Mouse (Mus musculus) hindbrain, embryonic 15.5 days (tissue): ENCODE data around the gene Gm43552. TPM values are rescaled to one million over a fixed set of nuclear protein-coding genes. Genes with fewer than 3 reads are reported as not detected.

ENCODE experiments used
- ATAC-seq: fragments of 200-750 bp; cut with Nextera tagmentation; 2 replicates; pipeline ENCODE4 v1.8.0; 2017; ENCODE audit warnings: low read depth, moderate number of reproducible peaks, moderate TSS enrichment; ENCODE audit not compliant: low FRiP score
- H3K27ac ChIP-seq: fragments of 300-500 bp; sonication (generic); replicated peaks from 2 replicates; pipeline ENCODE4 v1.5.1; 2015; ENCODE audit warnings: mild to moderate bottlenecking, inconsistent platforms
- H3K27me3 ChIP-seq: fragments of 300-500 bp; sonication (generic); 2 replicates; pipeline ENCODE4 v1.6.1; 2015; ENCODE audit warnings: control low read depth, inconsistent platforms
- H3K36me3 ChIP-seq: fragments of 300-500 bp; sonication (generic); 2 replicates; pipeline ENCODE4 v1.6.1; 2015; ENCODE audit warnings: control low read depth, inconsistent platforms
- H3K4me1 ChIP-seq: fragments of 300-500 bp; sonication (generic); replicated peaks from 2 replicates; pipeline ENCODE4 v1.6.1; 2015; ENCODE audit warnings: control low read depth, inconsistent platforms
- H3K4me2 ChIP-seq: fragments of 300-500 bp; sonication (generic); 2 replicates; pipeline ENCODE4 v1.6.1; 2015; ENCODE audit warnings: moderate library complexity, mild to moderate bottlenecking, inconsistent platforms
- H3K4me3 ChIP-seq: fragments of 300-500 bp; sonication (generic); 2 replicates; pipeline ENCODE4 v1.5.1; 2015; ENCODE audit warnings: mild to moderate bottlenecking, inconsistent platforms
- H3K9ac ChIP-seq: fragments of 300-500 bp; sonication (generic); 2 replicates; pipeline ENCODE4 v1.6.1; 2015; ENCODE audit warnings: inconsistent platforms
- H3K9me3 ChIP-seq: fragments of 300-500 bp; sonication (generic); 2 replicates; pipeline ENCODE4 v1.6.1; 2016; ENCODE audit warnings: control low read depth, inconsistent platforms
- WGBS: fragments of 180-500 bp; shearing (Covaris S2); methylation state at CpG from one replicate; pipeline ENCODE4 v1.1.7; 2015; 5-methylcytosine and 5-hydroxymethylcytosine counted together
- polyA plus RNA-seq: library from polyadenylated mRNA; unstranded; fragments of >200 nt; fragmentation: Nextera tagmentation; extraction: Ambion mirVana; gene quantifications from 2 replicates; pipeline ENCODE4 v1.2.1, GENCODE M21; 2015

Gm43552 gene
- polyA plus RNA-seq, 1 experiment from 2014 or later = not detected

DNA sequence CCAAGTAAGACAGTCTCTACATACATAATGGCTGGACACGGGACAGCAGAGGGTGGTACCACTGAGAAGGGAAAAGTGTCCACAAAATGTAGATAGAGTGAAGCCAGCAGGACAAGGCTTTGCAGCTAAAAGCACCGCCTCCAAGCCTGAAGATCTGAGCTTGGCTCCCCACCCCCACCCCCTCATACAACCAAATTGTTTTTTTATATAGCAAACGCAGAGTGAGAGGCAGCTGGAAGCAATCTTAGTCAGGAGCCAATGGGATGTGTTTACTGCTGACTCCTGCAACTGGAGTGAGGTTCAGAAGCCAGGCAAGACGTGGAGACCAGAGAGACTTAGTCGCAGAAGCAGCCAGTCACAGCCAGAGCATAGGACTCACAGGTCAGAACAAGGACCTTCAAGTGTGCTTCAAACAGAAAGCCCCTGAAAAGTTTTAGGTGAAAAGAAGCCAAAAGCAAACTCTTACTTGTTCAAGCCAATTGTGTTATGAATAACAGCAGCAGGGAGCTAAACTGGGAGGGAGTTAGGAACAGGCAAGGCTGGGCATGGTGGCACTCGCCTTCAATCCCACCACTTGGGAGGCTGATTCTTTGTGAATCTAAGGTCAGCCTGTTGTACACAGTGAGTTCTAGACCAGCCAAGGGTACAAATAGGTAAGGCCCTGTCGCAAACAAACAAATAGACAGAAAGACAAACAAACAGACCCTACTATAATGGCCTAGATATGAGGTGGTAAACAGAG, 35.4 kb downstream of the Gm43552 start:
- peaks cover 14% of the 10 kb centered on the region for H3K36me3 ChIP-seq
- H3K4me1 ChIP-seq = no peaks in the 10 kb centered on the region
- no peak overlapping the region for H3K27ac ChIP-seq
- 78% methylated on average over 7 of the region's 7 CpGs for WGBS
- no peak overlapping the region for H3K4me2 ChIP-seq
- no peak overlapping the region for H3K4me3 ChIP-seq
- ATAC-seq = no peak
- no peaks in the 10 kb centered on the region for H3K27me3 ChIP-seq
- H3K9me3 ChIP-seq = no peaks in the 10 kb centered on the region
- H3K9ac ChIP-seq = no peak overlapping the region

DNA sequence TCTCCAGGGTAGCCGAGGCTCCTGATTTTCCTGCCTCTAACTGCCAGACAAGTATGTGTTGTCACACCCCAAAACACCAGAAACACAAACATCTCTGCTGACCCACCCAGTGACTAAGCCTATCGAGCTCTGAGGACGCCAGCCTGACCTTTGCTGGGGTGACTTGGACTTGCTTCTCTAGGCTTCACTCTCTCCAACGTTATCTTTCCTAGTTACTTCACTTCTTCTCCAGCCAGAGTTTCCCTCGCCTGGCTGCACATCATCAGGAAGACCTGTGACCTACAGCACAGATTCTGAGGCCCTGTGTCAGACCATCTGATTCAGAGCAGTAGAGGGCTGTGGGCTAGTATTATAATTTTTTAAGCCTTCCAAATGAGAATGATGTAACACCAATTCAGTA, 37.9 kb downstream of the Gm43552 start:
- no peaks in the 10 kb centered on the region for H3K4me1 ChIP-seq
- H3K27me3 ChIP-seq = no peaks in the 10 kb centered on the region
- no peaks in the 10 kb centered on the region for H3K9me3 ChIP-seq
- H3K4me3 ChIP-seq = no peak overlapping the region
- peaks cover 31% of the 10 kb centered on the region for H3K36me3 ChIP-seq
- H3K27ac ChIP-seq = no peak overlapping the region
- no peak for ATAC-seq
- H3K9ac ChIP-seq = no peak overlapping the region
- 74% methylated on average over 5 of the region's 5 CpGs for WGBS
- no peak overlapping the region for H3K4me2 ChIP-seq

DNA sequence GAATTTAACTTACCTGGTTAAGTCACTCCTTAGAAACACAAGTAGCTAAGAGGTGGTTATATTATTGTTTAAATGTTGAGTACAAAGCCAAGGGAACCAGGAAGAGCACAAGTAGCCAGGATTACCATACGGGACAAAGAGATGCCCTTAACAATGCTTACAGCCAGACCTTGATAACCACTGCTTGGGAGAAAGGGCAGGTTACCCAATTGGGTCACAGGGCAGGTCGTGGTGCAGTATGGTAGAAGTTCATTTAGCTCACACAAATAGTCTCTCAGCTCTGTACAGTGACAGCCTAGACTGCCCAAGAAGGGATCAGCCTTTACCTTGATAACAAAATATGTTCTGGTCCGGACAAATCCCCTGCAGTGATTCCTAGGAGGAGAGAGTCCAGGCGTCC, 43.7 kb downstream of the Gm43552 start:
- Histone ChIP-seq H3K9me3 (no peaks in the 10 kb centered on the region), H3K4me3 (no peak overlapping the region), H3K4me2 (no peak overlapping the region), H3K4me1 (no peaks in the 10 kb centered on the region), H3K9ac (no peak overlapping the region), H3K27ac (no peak overlapping the region), H3K36me3 (peaks cover 37% of the 10 kb centered on the region), H3K27me3 (no peaks in the 10 kb centered on the region)
- no peak for ATAC-seq
- 78% methylated on average over 4 of the region's 4 CpGs for WGBS

DNA sequence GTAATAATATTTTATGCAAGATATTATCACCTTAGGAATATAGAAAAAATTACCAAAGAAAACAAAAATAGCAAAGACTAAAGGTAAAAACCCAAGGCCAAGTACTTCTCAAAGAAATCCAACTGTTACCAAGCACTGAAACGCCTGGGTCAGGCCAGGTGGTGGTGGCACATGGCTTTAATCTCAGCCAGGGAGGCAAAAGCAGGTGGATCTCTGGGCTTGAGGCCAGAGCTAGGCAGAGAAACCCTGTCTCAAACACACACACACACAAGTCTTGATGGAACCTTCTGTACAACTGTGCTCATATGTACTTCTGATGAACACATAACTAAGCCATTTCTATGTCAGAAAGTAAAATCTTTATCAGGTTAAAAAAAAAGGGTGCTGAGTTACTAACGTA, 44.8 kb downstream of the Gm43552 start:
- H3K4me2 ChIP-seq = no peak overlapping the region
- no peaks in the 10 kb centered on the region for H3K27me3 ChIP-seq
- no peak overlapping the region for H3K9ac ChIP-seq
- no peak overlapping the region for H3K27ac ChIP-seq
- no peaks in the 10 kb centered on the region for H3K9me3 ChIP-seq
- WGBS = 78% methylated on average over 2 of the region's 2 CpGs
- H3K4me1 ChIP-seq = no peaks in the 10 kb centered on the region
- no peak overlapping the region for H3K4me3 ChIP-seq
- peaks cover 30% of the 10 kb centered on the region for H3K36me3 ChIP-seq
- ATAC-seq = no peak

DNA sequence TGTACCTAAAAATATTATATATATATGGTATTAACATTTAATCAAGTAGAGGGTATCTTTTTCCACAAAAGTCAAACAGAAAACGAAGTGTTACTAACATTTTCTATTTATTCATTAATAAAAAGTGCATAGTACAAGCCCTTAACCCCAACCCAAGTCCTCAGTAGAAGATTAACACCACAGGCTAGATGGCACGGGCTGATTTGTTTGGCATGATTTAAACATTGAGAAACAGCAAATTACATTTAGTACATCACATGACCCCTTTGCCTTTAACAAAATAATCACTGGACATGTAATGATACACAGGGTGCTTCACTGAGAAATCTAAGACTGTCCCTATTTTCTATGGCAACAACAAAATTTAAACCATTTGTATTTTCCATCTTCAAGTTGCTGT, 45.9 kb downstream of the Gm43552 start:
- H3K36me3 ChIP-seq = peaks cover 26% of the 10 kb centered on the region
- no peaks in the 10 kb centered on the region for H3K4me1 ChIP-seq
- H3K27me3 ChIP-seq = no peaks in the 10 kb centered on the region
- no peak overlapping the region for H3K4me3 ChIP-seq
- no peaks in the 10 kb centered on the region for H3K9me3 ChIP-seq
- no peak overlapping the region for H3K27ac ChIP-seq
- no peak for ATAC-seq
- 86% methylated on average over 2 of the region's 2 CpGs for WGBS
- H3K4me2 ChIP-seq = no peak overlapping the region
- H3K9ac ChIP-seq = no peak overlapping the region

DNA sequence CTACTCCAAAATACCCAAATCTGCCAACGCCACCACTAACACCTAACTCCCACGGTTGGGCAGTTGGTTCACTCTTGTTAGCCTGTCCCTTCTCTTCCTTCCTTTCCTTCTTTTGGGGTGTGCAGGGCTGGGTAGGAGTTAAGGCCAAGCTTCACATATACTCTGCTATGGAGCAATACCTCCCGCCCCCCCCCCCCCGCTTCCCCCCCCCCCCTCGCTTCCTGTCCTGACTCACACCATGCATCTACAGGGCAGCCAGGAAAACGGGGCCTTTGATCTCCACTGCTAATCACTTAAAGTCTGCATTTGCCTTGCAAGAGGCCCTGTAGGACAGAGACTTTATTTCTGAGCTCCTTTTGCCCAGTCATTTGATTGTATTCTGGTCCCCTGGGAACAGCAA, 47.7 kb downstream of the Gm43552 start:
- Histone ChIP-seq H3K4me2 (no peak overlapping the region), H3K36me3 (peaks cover 12% of the 10 kb centered on the region), H3K9ac (no peak overlapping the region), H3K4me3 (no peak overlapping the region), H3K4me1 (no peaks in the 10 kb centered on the region), H3K27me3 (no peaks in the 10 kb centered on the region), H3K9me3 (no peaks in the 10 kb centered on the region), H3K27ac (no peak overlapping the region)
- ATAC-seq = no peak
- WGBS = 79% methylated on average over 2 of the region's 6 CpGs

DNA sequence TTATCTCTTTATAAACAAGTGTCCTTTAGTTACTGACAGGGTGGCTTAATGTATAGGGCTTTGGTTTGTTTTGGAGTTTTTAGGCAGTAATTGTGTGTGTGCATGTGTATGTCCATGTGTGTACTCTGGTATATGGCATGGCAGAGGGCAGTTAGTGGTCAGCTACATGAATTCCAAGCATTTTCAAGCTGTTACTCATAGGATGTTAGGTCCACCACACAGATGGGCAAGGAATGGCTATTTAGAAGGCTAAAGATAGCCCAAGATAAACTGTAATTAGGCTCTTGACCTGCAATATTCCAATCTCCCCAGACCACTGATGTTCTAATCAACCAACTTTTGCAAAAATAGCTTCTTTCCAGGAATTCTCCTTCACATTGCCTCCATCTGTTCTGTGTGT, 54.6 kb downstream of the Gm43552 start:
- no peak overlapping the region for H3K4me3 ChIP-seq
- no peak for ATAC-seq
- H3K36me3 ChIP-seq = no peaks in the 10 kb centered on the region
- no peak overlapping the region for H3K27ac ChIP-seq
- H3K9me3 ChIP-seq = no peaks in the 10 kb centered on the region
- no peaks in the 10 kb centered on the region for H3K27me3 ChIP-seq
- H3K9ac ChIP-seq = no peak overlapping the region
- no peak overlapping the region for H3K4me2 ChIP-seq
- peaks cover 21% of the 10 kb centered on the region for H3K4me1 ChIP-seq

DNA sequence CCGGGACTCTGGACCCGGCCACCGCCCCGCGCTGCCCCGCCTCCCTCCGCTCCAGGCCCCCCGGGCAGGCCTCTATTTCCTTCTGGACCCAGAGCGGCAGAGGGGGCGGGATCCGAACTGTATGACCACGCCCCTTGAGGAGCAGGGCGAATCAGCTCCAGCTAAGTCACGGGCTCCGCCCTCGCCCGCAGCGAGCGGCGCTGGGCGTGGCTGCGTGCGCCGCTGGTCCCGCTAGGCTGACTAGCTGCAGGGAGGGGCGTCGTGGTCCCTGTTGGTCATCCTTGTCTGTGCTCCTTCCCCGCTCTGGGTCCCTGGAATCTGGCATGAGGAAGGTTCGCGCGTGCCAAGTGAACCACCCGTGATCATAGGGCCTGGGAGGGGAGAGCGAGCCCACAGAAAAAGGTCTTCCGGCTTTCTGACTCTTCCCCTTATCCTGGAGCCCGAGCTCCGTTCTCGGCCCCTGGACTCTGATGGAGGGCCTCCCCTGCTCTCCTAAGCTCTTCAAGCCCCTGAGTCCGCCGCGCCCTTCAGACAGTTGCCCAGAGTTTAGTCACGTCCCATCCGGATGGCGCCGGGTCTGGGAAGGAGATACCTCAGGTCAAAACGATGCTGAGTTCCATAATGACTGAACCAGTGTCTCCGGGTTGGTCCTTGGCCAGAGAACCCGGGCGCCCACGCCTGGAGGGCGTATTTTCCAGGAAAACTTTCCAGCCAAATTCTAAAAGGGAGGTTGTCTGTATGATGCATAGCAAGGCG, 56.6 kb downstream of the Gm43552 start, which contains the start of gene Ugdh:
Gene Ugdh, minus strand, starts transcription at position 144 of the 756 bp plus-strand sequence.
- H3K4me1 ChIP-seq = peaks cover 21% of the 10 kb centered on the region
- H3K9me3 ChIP-seq = no peaks in the 10 kb centered on the region
- peak; percentile 97 for ATAC-seq
- peak within 1 kb of the TSS; percentile 89 for H3K27ac ChIP-seq
- WGBS = under 1% methylated on average over 51 of the region's 51 CpGs
- no peaks in the 10 kb centered on the region for H3K27me3 ChIP-seq
- peak within 1 kb of the TSS; percentile 76 for H3K4me3 ChIP-seq
- peak within 1 kb of the TSS; percentile 80 for H3K9ac ChIP-seq
- H3K4me2 ChIP-seq = peak within 1 kb of the TSS; percentile 71
- H3K36me3 ChIP-seq = no peaks in the 10 kb centered on the region

DNA sequence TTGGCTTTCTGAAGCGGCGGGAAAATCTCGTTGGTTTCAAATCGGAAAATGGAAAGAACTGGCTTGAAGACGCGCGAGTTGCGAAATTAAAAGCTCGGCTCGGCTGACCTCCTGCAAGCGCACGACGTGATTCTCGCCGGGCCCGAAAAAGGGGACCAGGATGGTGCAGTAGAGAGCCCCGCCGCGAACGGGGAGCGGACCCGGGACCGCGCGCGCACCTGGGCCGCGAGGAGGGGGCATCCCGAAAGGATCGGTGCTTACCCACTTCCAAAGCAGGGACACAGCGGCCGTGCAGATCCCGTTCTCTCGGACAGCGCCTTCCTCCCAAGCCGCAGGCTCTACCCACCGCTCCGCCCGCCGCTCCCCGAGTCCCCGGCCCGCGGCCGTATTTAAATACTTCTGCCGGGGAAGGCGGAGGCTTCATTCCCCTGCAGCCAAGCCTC, 57.2 kb downstream of the Gm43552 start:
- WGBS = under 1% methylated on average over 47 of the region's 47 CpGs
- Histone ChIP-seq H3K4me2 (peak overlapping the region; percentile 71), H3K9me3 (no peaks in the 10 kb centered on the region), H3K9ac (peak overlapping the region; percentile 80), H3K4me1 (peaks cover 21% of the 10 kb centered on the region), H3K27ac (peak overlapping the region; percentile 89), H3K4me3 (peak overlapping the region; percentile 76), H3K27me3 (no peaks in the 10 kb centered on the region), H3K36me3 (no peaks in the 10 kb centered on the region)
- ATAC-seq = no peak; the same call in 1 of the 2 replicates

DNA sequence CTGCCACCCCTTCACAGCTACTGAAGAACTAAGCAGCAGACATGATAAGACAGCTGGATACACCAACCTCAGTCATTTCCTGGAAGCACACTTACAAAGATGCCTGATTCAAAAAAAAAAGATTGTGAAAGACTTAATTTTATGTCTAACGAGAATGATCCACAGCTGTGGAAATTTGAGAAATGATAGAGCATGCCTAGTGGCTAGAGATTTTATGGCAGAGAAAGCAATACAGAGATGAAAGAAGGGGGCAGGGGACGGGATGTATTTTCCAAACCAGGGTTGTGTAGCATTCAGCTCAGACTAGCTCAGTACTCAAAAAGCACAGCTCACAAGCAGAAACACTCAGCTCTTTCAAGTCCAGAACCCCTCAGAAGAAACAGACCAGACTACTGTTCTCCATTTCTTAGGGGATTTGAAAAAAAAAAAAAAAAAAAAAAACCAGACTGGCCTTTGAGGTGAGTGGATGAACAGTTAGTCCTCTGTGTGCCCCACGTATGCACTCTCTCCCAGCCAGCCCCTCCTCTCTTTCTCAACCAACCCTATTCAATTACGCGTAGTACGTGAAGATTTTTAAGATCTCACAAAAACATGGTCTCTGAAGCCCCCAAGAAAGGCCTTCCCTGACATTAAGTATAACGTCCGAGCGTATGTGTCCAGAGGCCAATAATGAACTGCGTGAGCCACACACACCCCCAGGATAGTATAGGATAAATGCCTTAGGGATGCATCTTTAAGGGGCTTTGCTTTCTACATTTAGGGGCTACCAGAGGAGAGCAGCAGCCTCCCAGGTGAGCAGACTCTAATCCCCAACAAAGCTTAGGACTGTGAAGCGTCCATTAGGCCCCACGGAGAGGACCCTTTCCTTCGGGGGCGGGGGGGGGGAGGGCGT, 57.9 kb downstream of the Gm43552 start:
- WGBS = 4% methylated on average over 15 of the region's 15 CpGs
- H3K4me3 ChIP-seq = peak overlapping the region; percentile 76
- ATAC-seq = peak; percentile 47; the same call in 1 of the 2 replicates
- H3K36me3 ChIP-seq = no peaks in the 10 kb centered on the region
- H3K9ac ChIP-seq = peak overlapping the region; percentile 80
- H3K27me3 ChIP-seq = no peaks in the 10 kb centered on the region
- peak overlapping the region; percentile 71 for H3K4me2 ChIP-seq
- peak overlapping the region; percentile 89 for H3K27ac ChIP-seq
- no peaks in the 10 kb centered on the region for H3K9me3 ChIP-seq
- peaks cover 21% of the 10 kb centered on the region for H3K4me1 ChIP-seq

DNA sequence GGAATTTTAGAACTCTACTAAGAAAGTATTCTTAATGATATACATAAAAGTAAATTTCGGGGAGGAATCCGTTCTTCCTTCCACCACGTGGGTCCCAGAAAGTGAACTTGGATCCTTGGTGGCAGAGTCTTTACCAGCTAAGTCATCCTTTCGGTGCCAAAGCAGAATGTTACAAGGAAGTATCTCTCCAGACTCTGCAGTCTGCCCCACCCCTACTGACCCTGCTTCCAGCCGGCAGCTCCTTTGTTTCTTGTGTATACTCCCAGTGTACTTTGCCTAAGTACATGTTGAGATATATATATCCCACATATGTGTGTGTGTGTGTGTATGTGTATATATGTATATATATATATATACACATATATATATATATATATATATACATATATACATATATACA, 63.2 kb downstream of the Gm43552 start:
- Histone ChIP-seq H3K27ac (no peak overlapping the region), H3K9ac (no peak overlapping the region), H3K4me3 (no peak overlapping the region), H3K9me3 (no peaks in the 10 kb centered on the region), H3K4me2 (no peak overlapping the region), H3K27me3 (no peaks in the 10 kb centered on the region), H3K36me3 (peaks cover 24% of the 10 kb centered on the region), H3K4me1 (peaks cover 12% of the 10 kb centered on the region)
- no peak for ATAC-seq
- 87% methylated on average over 5 of the region's 5 CpGs for WGBS

DNA sequence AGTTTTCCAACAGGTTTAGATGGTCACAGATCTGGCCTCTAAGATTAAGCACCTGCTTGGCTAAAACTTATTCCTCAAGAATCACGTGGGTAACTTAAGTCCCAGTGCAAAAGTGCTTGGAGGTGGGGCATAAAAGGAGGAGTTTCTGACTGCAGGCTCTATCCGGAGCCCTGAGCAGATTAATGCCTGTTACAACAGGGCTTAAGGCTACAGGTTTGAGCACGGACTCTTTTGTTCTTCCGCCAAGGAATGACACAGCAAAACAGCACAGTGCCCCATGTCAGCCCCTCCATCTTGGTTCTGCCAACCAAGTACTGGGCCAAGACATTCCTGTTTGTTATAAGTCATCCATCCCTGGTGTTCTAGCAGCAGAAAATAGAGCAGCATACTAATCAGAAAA, 64.3 kb downstream of the Gm43552 start:
- H3K4me1 ChIP-seq = peaks cover 2% of the 10 kb centered on the region
- WGBS = 53% methylated on average over 4 of the region's 4 CpGs
- no peak overlapping the region for H3K27ac ChIP-seq
- no peak for ATAC-seq
- H3K9ac ChIP-seq = no peak overlapping the region
- H3K4me2 ChIP-seq = no peak overlapping the region
- H3K36me3 ChIP-seq = peaks cover 30% of the 10 kb centered on the region
- no peaks in the 10 kb centered on the region for H3K9me3 ChIP-seq
- H3K27me3 ChIP-seq = no peaks in the 10 kb centered on the region
- no peak overlapping the region for H3K4me3 ChIP-seq
